Mouse (Mus musculus): Measurements from ENCODE around the gene Pitpna. TPM values are rescaled to one million over a fixed set of nuclear protein-coding genes. Genes with fewer than 3 reads are reported as not detected.
"Not testable (repeated sequence)": the region's sequence is repeated elsewhere in the genome, so short reads cannot be mapped to it uniquely, and the experiment has no call there.

Gene Pitpna
- polyA plus RNA-seq, 1 experiment from 2014 or later: 99.5 TPM

GRCm38 (mm10) chr11:75550200-75550946 is 37.5 kb upstream of the Pitpna start:
- H3K9ac ChIP-seq (ENCODE audit: low read depth, low read length): no peak overlapping the region
- no peak overlapping the region for H3K27ac ChIP-seq (ENCODE audit: low read depth, low read length)
- H3K4me1 ChIP-seq (replicated peaks; ENCODE audit: control insufficient read depth, insufficient read depth, low read length): peaks cover 13% of the 10 kb centered on the region
- H3K36me3 ChIP-seq (ENCODE audit: control insufficient read depth, insufficient read depth, low read length): no peaks in the 10 kb centered on the region
- H3K9me3 ChIP-seq (ENCODE audit: control insufficient read depth, low read length): no peaks in the 10 kb centered on the region
- H3K4me2 ChIP-seq (replicated peaks; ENCODE audit: low read depth, low read length): no peak overlapping the region
- WGBS: 54% methylated on average over 12 of the region's 12 CpGs
- no peak overlapping the region for H3K4me3 ChIP-seq (ENCODE audit: low read depth, low read length)
- no peak for DNase-seq (ENCODE audit: low spot score)
- ATAC-seq (ENCODE audit: low FRiP score): no peak
- H3K27me3 ChIP-seq (ENCODE audit: control insufficient read depth, insufficient read depth, low read length): no peaks in the 10 kb centered on the region

- Histone ChIP-seq H3K27me3 (ENCODE audit: control insufficient read depth, insufficient read depth, low read length) (no peaks in the 10 kb centered on the region), H3K4me3 (ENCODE audit: low read depth, low read length) (no peak overlapping the region), H3K27ac (ENCODE audit: low read depth, low read length) (no peak overlapping the region), H3K4me1 (replicated peaks; ENCODE audit: control insufficient read depth, insufficient read depth, low read length) (peaks cover 13% of the 10 kb centered on the region), H3K36me3 (ENCODE audit: control insufficient read depth, insufficient read depth, low read length) (no peaks in the 10 kb centered on the region), H3K9me3 (ENCODE audit: control insufficient read depth, low read length) (no peaks in the 10 kb centered on the region), H3K4me2 (replicated peaks; ENCODE audit: low read depth, low read length) (no peak overlapping the region), H3K9ac (ENCODE audit: low read depth, low read length) (no peak overlapping the region)
- 82% methylated on average over 5 of the region's 5 CpGs for WGBS
- ATAC-seq (ENCODE audit: low FRiP score) (no peak), DNase-seq (ENCODE audit: low spot score) (no peak)
Observed at GRCm38 (mm10) chr11:75551321-75551720, 36.6 kb upstream of the Pitpna start.

GRCm38 (mm10) chr11:75551961-75552441 is 35.9 kb upstream of the Pitpna start:
- DNase-seq (ENCODE audit: low spot score) (no peak), ATAC-seq (ENCODE audit: low FRiP score) (no peak)
- WGBS: 77% methylated on average over 9 of the region's 9 CpGs
- Histone ChIP-seq H3K9me3 (ENCODE audit: control insufficient read depth, low read length) (no peaks in the 10 kb centered on the region), H3K4me1 (replicated peaks; ENCODE audit: control insufficient read depth, insufficient read depth, low read length) (peaks cover 13% of the 10 kb centered on the region), H3K27me3 (ENCODE audit: control insufficient read depth, insufficient read depth, low read length) (no peaks in the 10 kb centered on the region), H3K36me3 (ENCODE audit: control insufficient read depth, insufficient read depth, low read length) (no peaks in the 10 kb centered on the region), H3K4me2 (replicated peaks; ENCODE audit: low read depth, low read length) (no peak overlapping the region), H3K9ac (ENCODE audit: low read depth, low read length) (no peak overlapping the region), H3K4me3 (ENCODE audit: low read depth, low read length) (no peak overlapping the region), H3K27ac (ENCODE audit: low read depth, low read length) (no peak overlapping the region)

GRCm38 (mm10) chr11:75552906-75553482 is 34.9 kb upstream of the Pitpna start:
- Histone ChIP-seq H3K4me3 (ENCODE audit: low read depth, low read length) (no peak overlapping the region), H3K27me3 (ENCODE audit: control insufficient read depth, insufficient read depth, low read length) (no peaks in the 10 kb centered on the region), H3K4me2 (replicated peaks; ENCODE audit: low read depth, low read length) (no peak overlapping the region), H3K36me3 (ENCODE audit: control insufficient read depth, insufficient read depth, low read length) (no peaks in the 10 kb centered on the region), H3K9ac (ENCODE audit: low read depth, low read length) (no peak overlapping the region), H3K27ac (ENCODE audit: low read depth, low read length) (no peak overlapping the region), H3K4me1 (replicated peaks; ENCODE audit: control insufficient read depth, insufficient read depth, low read length) (peaks cover 13% of the 10 kb centered on the region), H3K9me3 (ENCODE audit: control insufficient read depth, low read length) (no peaks in the 10 kb centered on the region)
- DNase-seq (ENCODE audit: low spot score) (no peak), ATAC-seq (ENCODE audit: low FRiP score) (no peak)
- 42% methylated on average over 7 of the region's 7 CpGs for WGBS

- ATAC-seq (ENCODE audit: low FRiP score); H3K36me3 ChIP-seq (ENCODE audit: control insufficient read depth, insufficient read depth, low read length); H3K9me3 ChIP-seq (ENCODE audit: control insufficient read depth, low read length); H3K27ac ChIP-seq (ENCODE audit: low read depth, low read length); H3K27me3 ChIP-seq (ENCODE audit: control insufficient read depth, insufficient read depth, low read length); H3K4me3 ChIP-seq (ENCODE audit: low read depth, low read length); H3K4me1 ChIP-seq (replicated peaks; ENCODE audit: control insufficient read depth, insufficient read depth, low read length); DNase-seq (ENCODE audit: low spot score); H3K9ac ChIP-seq (ENCODE audit: low read depth, low read length); H3K4me2 ChIP-seq (replicated peaks; ENCODE audit: low read depth, low read length): not testable (repeated sequence)
- WGBS: 90% methylated on average over 6 of the region's 6 CpGs
Observed at GRCm38 (mm10) chr11:75556006-75556405, 31.9 kb upstream of the Pitpna start.

DNA sequence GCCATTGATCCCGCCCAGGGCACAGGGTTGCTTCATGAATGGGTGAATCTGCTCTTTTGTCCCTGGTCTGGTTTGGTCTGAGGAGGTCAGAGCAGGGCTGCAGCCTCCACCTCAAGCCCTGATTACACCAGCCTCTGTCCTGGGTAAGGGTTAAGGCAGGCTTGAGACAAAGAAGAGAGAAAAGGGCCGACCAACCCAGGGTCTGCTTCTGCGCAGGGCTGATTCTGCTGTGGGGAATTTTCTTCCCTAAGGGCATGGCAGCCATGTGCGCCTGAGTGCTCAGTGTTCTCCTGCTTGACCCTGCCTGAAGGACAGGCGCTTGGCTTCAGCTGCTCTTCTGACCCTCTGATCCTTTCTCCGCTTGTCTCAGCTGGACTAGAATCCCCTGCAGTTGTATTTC is 30.8 kb upstream of the Pitpna start:
- Histone ChIP-seq H3K27me3 (ENCODE audit: control insufficient read depth, insufficient read depth, low read length) (no peaks in the 10 kb centered on the region), H3K36me3 (ENCODE audit: control insufficient read depth, insufficient read depth, low read length) (no peaks in the 10 kb centered on the region), H3K4me2 (replicated peaks; ENCODE audit: low read depth, low read length) (no peak overlapping the region), H3K4me1 (replicated peaks; ENCODE audit: control insufficient read depth, insufficient read depth, low read length) (no peaks in the 10 kb centered on the region), H3K27ac (ENCODE audit: low read depth, low read length) (no peak overlapping the region), H3K9ac (ENCODE audit: low read depth, low read length) (no peak overlapping the region), H3K4me3 (ENCODE audit: low read depth, low read length) (no peak overlapping the region), H3K9me3 (ENCODE audit: control insufficient read depth, low read length) (no peaks in the 10 kb centered on the region)
- DNase-seq (ENCODE audit: low spot score): no peak
- ATAC-seq (ENCODE audit: low FRiP score): no peak
- 76% methylated on average over 6 of the region's 6 CpGs for WGBS

DNA sequence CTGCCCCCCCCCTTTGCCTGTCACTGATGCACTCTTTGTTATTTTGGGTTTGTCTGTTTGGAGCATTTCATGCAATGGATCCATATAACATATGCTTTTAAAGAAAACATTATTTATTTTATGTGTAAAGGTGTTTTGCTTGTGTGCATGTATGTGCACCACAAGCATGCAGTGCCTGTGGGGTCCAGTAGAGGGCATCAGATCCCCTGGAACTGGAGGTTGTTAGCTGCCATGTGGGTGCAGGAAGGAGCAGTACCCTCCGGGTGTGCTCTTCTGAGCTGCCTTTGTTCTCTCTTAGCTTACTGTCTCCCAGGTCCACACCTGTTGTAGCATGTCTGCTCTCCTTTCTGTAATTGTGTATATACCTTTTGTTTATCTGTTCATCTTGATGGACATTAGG is 29.8 kb upstream of the Pitpna start:
- WGBS: 85% methylated on average over 1 of the region's 1 CpGs
- DNase-seq (ENCODE audit: low spot score) (no peak), ATAC-seq (ENCODE audit: low FRiP score) (no peak)
- no peak overlapping the region for H3K9ac ChIP-seq (ENCODE audit: low read depth, low read length)
- H3K4me1 ChIP-seq (replicated peaks; ENCODE audit: control insufficient read depth, insufficient read depth, low read length): no peaks in the 10 kb centered on the region
- H3K4me3 ChIP-seq (ENCODE audit: low read depth, low read length): no peak overlapping the region
- H3K27me3 ChIP-seq (ENCODE audit: control insufficient read depth, insufficient read depth, low read length): no peaks in the 10 kb centered on the region
- H3K36me3 ChIP-seq (ENCODE audit: control insufficient read depth, insufficient read depth, low read length): no peaks in the 10 kb centered on the region
- H3K9me3 ChIP-seq (ENCODE audit: control insufficient read depth, low read length): no peaks in the 10 kb centered on the region
- H3K4me2 ChIP-seq (replicated peaks; ENCODE audit: low read depth, low read length): no peak overlapping the region
- H3K27ac ChIP-seq (ENCODE audit: low read depth, low read length): no peak overlapping the region

DNA sequence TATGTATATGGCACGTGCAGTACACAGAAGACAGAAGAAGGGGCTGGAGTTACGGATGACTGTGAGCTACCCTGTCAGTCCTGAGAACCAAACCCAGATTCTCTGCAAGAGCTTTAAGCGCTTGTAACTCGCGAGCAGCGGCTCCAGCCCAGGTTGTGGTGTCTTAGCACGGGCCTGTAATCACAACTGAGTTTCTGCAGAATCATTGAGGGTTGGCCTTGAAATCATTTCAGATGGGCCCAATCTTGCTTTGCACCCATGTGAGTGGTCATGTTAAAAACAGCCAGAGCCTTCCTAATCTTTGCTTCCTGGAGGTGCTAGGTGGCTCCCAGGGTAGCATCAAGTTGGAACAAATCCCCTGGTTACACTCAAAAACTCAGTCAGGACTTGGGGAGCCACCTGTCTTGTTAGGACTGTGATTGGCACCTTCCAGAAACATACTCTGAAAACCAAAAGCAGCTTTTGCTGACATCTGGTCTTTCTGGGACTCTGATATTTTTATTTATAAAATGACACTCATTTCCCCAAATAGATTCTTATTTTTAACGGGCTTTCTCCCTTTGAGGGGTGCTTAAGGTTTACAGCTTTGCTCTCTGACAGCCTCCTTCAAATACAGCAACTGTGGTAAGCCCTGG is 27.9 kb upstream of the Pitpna start:
- Histone ChIP-seq H3K36me3 (ENCODE audit: control insufficient read depth, insufficient read depth, low read length) (no peaks in the 10 kb centered on the region), H3K27ac (ENCODE audit: low read depth, low read length) (no peak overlapping the region), H3K27me3 (ENCODE audit: control insufficient read depth, insufficient read depth, low read length) (no peaks in the 10 kb centered on the region), H3K4me1 (replicated peaks; ENCODE audit: control insufficient read depth, insufficient read depth, low read length) (no peaks in the 10 kb centered on the region), H3K9me3 (ENCODE audit: control insufficient read depth, low read length) (no peaks in the 10 kb centered on the region), H3K4me2 (replicated peaks; ENCODE audit: low read depth, low read length) (no peak overlapping the region), H3K9ac (ENCODE audit: low read depth, low read length) (no peak overlapping the region), H3K4me3 (ENCODE audit: low read depth, low read length) (no peak overlapping the region)
- ATAC-seq (ENCODE audit: low FRiP score) (no peak), DNase-seq (ENCODE audit: low spot score) (no peak)
- WGBS: 91% methylated on average over 8 of the region's 8 CpGs

All from hindbrain, embryonic 11.5 days (tissue).